25 mouse cellular contexts compared by ENCODE assay signal in genomic region chr9:50612115-50612514, GRCm38 (mm10). TPM values are rescaled to one million over a fixed set of nuclear protein-coding genes. Genes with fewer than 3 reads are reported as not detected.
"Had no signal": no experiment of that assay in that cellular context is flagged by ENCODE, and none has a peak within 500 bp of the region (broad histone marks: within the 10 kb centered on the region; RNA-seq: fewer than 3 reads in every experiment).

No protein-coding gene starts in this region.

- H3K4me1 ChIP-seq: stomach, embryonic 15.5 days had no signal

- H3K4me3 ChIP-seq: limb, embryonic 10.5 days; limb, embryonic 13.5 days; liver, embryonic 12.5 days; liver, embryonic 15.5 days; lung, embryonic 15.5 days; megakaryocyte, embryonic 14.5 days; midbrain, embryonic 10.5 days; midbrain, embryonic 13.5 days; myocyte; neural tube, embryonic 13.5 days; stomach, embryonic 15.5 days had no signal

- DNase-seq: kidney, adult 2 months; kidney, postnatal 25 days; layer of hippocampus, postnatal 36 days; liver; lung, adult 18-20 months; lung, postnatal 10 days; lung, postnatal 36 days; retina, postnatal 1 day; right cerebral cortex, postnatal 25 days; spleen, adult 18-20 months; thymus, adult 18-20 months; thymus, postnatal 4 days had no signal

- H3K27ac ChIP-seq: kidney, postnatal 0 days; limb, embryonic 10.5 days; limb, embryonic 13.5 days; liver, embryonic 12.5 days; liver, embryonic 15.5 days; lung, embryonic 15.5 days; midbrain, embryonic 10.5 days; midbrain, embryonic 13.5 days; neural tube, embryonic 13.5 days; stomach, embryonic 15.5 days had no signal

RNA-seq across cellular contexts. Expression of gene Pih1d2, which starts 5.0 kb away (rescaled TPM):
- total RNA-seq: monocyte, adult 5-6 weeks had no signal
